Mouse (Mus musculus) heart, postnatal 0 days (tissue): Measurements from ENCODE around the gene Sf3a1.

Experiments
- CTCF ChIP-seq: IDR thresholded peaks from 2 replicates; pipeline ENCODE4 v1.5.1; 2016; ENCODE audit warnings: antibody characterized with exemption, control low read depth, low read depth
- EP300 ChIP-seq: IDR thresholded peaks from 2 replicates; pipeline ENCODE4 v1.6.1; 2016; ENCODE audit warnings: antibody characterized with exemption, low read depth

GRCm38 (mm10) chr11:4207655-4208054 lies 47.5 kb downstream of the Sf3a1 start:
- TF ChIP-seq CTCF (no peak), EP300 (no peak)
